Mouse (Mus musculus) gastrocnemius, adult 2 months (tissue): ENCODE measurements at regions not wholly inside any gene's neighbourhood (a gene's known extent, or its start where the extent isn't known, plus 50 kb on each side); places are given as distances from the start of the nearest gene placed in this dataset.

ENCODE experiments used
- DNase-seq: peaks from one replicate; pipeline ENCODE4 v3.0.0; 2022
- H3K27ac ChIP-seq: fragments of 200-600 bp; 2 replicates; pipeline ENCODE4 v1.8.1; 2022; ENCODE audit warnings: mild to moderate bottlenecking
- H3K4me3 ChIP-seq: fragments of 200-600 bp; 2 replicates; pipeline ENCODE4 v1.8.1; 2022; ENCODE audit warnings: mild to moderate bottlenecking, moderate library complexity
- CTCF ChIP-seq: fragments of 200-600 bp; IDR thresholded peaks from 2 replicates; pipeline ENCODE4 v1.8.1; 2022; ENCODE audit warnings: antibody characterized with exemption, mild to moderate bottlenecking, moderate library complexity
- intact Hi-C: fragments of 180-260 bp; cut with DNase I; formaldehyde crosslinking; loops from one replicate; pipeline ENCODE4 v1.15.1; 2025

DNA sequence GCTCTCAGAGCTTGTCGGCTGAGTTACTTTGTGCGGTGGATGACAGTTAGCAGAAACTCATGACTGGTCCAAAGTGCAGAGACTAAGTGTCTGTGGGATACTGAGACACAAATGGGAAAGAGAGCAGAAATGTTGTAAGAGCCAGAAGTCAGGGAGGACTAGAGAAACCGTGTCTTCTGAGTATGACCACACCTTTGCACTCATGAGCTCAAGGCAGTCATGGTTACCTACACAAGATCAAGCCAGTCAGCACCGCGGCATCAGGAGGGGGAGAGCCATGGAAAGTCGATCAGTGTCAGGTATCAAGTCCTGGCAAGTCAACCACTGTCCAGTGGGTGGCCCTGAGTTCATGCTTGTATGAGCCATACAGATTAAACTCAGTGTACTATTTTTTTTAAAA, 311.5 kb upstream of the Gcfc2 start:
- no peak for TF ChIP-seq CTCF
- Histone ChIP-seq H3K27ac (no peak overlapping the region), H3K4me3 (no peak overlapping the region)
- intact Hi-C loops: no loop called here
- no peak for DNase-seq

DNA sequence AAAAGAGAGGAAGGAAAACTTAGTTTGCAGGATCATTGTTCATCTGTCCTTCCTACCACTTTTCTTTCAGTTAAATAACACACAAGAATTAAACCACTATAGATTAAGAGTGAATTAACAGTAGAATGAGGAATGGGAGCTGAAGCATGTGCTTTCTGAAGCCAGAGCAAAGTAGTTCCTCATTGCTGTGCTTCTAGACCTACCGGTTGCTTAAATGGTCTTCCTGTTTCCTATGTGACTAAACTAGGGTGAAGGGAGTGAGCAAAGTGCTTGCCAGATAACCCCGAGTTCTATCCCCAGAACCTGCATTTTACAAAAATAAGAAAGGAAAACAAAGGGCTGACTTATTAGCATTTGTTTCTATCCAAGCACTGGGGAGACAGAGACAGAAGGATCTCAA, 305.5 kb upstream of the Gcfc2 start:
- no peak for TF ChIP-seq CTCF
- intact Hi-C loops: no loop called here
- Histone ChIP-seq H3K4me3 (no peak overlapping the region), H3K27ac (no peak overlapping the region)
- no peak for DNase-seq

DNA sequence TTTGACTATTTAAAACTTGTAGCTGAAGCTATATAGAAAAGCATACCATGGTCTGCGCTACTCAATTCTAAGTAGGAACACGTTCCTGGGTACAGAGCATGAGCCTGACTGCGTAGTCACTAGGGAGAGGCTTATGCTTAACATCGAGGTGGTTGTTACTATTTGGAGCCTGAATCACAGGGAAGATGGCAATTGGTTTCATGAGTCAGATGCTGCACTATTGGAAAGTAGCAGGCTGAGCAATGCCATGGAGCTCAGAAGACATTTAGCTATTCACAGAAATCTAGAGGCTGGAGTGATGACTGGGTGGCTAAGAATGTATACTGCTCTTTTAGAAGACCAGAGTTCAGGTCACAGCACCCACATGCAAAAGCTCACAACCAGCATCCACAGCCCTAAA, 302.4 kb upstream of the Gcfc2 start:
- no peak for TF ChIP-seq CTCF
- no peak for DNase-seq
- intact Hi-C loops: no loop called here

DNA sequence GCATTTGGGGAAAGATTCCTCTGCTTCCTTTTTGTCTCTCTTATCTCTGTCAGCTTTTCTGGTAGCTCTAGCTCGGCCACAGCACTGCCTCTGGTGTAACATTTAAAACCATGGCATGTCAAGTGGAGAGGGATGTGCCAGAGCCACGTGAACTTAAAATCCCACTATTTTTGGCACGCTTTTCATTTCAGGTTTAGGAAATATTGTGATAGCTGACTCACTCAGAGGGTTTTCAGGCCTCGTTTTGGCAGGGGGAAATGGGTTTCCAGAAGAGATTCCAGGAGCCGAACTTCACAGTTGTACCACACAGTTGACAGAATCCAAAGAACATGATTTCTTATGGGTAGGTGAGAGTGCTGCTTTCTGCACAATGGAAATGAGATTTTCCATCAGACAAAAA, 300.8 kb upstream of the Gcfc2 start:
- H3K27ac ChIP-seq: no peak overlapping the region
- intact Hi-C loops: no loop called here
- TF ChIP-seq CTCF: no peak
- no peak for DNase-seq
- H3K4me3 ChIP-seq: no peak overlapping the region

More for the DNA sequence above, 302.4 kb upstream of the Gcfc2 start:
- Histone ChIP-seq H3K27ac (no peak overlapping the region), H3K4me3 (no peak overlapping the region)

DNA sequence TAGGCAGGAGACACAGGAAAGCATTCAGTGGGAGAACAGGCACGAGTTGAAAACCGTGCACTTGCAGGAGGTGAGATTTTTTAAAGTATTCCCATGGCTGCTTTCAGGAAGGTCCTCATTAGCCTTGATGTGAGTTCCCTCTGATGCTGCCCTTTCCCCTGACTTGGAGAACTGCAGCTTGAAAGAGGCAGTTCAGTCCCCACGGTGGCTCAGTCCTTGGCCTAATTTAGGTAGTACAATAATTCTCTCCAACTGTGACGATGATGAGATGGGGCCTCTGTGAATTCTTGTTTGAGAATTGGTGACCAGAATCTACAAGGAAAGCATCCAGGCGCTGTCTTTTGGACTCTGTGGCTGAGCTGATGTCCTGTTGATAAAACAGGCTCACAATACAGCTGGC, 298.5 kb upstream of the Gcfc2 start:
- intact Hi-C loops: no loop called here
- H3K4me3 ChIP-seq: no peak overlapping the region
- TF ChIP-seq CTCF: no peak
- no peak overlapping the region for H3K27ac ChIP-seq
- DNase-seq: no peak

DNA sequence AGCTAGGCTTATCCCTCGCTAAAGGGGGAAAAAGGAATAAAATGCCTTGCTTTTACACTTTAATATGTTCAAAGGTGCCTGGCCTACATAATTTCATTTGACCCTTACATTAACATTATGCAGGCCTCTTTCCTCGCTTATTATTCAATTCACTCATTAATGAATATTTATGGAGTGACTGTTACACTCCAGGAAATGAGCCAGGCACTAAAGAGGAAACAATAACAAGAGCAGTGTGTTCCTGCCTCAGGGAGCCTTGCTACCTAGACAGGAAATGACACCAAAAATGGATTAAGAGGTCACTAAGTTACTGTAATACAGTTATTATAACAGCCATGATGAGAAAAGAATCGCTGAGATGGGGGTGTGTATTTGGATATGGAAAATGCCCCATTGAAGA, 289.9 kb upstream of the Gcfc2 start:
- intact Hi-C loops: no loop called here
- no peak for TF ChIP-seq CTCF
- Histone ChIP-seq H3K4me3 (no peak overlapping the region), H3K27ac (no peak overlapping the region)
- no peak for DNase-seq

DNA sequence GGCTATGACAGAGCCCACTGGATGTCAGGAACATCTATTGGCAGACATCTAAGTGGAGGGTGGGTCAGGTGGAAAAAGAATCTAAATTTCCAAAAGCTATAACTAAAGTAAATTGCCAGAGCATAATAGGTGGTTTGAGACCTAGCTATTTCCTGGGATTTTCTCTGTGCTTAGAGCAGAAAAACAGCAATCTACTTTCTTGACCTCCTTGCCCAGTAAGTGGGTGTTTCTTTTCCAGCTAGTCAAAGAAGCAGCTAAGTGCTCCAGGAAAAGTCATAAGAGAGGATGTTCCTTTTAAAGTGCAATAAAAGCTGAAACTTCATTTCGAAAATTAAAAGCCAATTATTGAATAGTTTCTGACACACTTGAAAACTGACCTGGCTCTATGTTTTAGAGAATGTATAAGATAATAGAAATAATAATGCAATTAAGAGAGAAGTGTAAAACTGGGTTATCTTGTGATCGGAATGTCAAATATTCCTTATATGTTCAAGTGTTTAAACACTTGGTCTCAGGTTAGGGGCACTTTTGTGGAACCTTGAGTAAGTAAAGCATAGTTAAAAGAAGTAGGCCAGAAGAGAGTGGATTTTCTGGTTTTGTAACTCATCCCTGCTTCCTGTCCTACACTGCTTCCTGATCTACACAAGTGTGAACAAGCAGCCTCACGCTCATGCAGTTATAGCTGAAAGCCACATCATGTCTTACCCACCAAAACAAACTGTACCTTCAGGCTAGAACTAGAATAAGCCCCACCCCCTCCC, 275.7 kb upstream of the Gcfc2 start:
- intact Hi-C loops: no loop called here
- Histone ChIP-seq H3K27ac (no peak overlapping the region), H3K4me3 (no peak overlapping the region)
- no peak for DNase-seq
- no peak for TF ChIP-seq CTCF

DNA sequence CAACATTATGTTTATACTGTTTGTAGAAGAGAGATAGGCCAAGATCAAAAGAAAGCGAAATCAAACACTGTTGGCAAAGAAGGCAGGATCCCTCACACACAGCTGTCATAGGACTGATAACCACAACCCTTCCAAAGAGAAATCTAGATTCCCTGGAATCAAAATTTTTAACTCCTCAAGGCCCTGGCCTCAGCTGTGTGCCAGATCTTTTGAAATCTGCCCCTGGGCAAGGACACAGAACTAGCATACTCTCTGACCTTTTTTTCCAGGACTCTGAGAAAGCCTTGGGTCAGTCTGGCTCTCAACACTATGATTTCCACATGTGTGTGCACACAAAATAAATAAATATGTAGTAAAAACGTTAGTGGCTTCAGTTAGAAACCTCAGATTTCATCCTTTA, 271.6 kb upstream of the Gcfc2 start:
- H3K4me3 ChIP-seq: no peak overlapping the region
- intact Hi-C loops: no loop called here
- DNase-seq: no peak
- no peak overlapping the region for H3K27ac ChIP-seq
- TF ChIP-seq CTCF: no peak

DNA sequence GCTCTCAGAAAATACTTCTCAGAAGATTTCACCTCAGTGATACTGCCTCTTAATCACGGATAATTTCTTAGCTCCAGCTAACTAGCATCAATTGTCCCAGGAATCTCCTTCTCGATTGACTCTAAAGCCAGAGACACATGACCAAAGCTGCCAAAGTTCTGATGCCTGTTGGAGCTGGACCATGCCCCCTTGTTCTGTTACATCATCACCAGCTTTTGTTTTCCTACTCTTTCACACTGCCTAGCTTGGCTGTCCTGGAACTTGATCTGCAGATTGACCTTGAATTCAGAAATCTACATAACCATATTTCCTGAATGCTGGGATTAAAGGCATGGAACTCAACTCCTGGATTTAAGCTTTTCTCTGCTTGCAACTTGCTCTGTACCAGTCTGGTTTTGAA, 268.3 kb upstream of the Gcfc2 start:
- intact Hi-C loops: no loop called here
- no peak for DNase-seq
- no peak overlapping the region for H3K4me3 ChIP-seq
- H3K27ac ChIP-seq: no peak overlapping the region
- no peak for TF ChIP-seq CTCF

DNA sequence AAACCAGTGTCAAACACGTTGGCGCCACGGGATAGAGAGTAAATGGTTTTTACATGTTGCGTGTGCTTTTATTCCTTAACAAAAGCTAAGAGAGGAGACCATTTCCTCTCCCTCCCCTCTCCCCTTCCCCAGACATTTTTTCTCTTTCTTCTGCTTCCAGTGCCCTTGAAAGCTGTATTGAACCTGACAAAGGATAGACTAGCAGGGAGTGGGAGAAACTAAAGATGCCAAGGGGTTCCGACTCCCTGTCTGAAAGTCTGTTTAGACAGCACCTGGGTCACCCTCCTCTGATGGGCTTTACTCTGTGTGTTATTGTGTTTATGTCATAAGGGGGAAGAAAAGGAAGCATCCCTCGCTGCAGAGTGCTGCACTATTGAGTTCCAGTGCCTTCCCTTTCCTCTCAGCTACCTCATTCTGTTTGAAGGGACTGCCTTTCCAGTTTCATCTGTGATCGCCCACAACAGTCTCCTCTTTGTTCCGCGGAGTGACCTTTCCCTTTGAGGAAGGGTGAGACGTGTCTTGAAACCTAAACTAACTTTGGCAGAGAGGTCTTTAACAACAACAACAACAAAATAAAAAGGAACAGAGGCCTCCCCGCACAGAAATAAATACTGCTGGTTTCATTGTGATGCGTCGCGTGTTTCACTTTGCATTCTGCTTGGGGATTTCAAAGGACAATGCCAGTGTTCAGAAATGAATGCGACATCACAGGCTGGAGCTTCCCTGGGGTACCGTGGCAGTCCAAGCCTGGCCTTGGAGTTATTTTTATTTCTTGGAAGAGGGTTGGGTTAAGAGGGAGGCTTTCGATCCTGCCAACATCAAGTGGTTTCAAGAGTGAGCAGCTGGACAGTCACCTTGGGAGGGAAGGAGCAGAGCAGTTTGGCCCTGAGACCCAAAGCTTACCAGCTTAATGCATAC, 262.7 kb upstream of the Gcfc2 start:
- DNase-seq: no peak
- TF ChIP-seq CTCF: no peak
- Histone ChIP-seq H3K4me3 (no peak overlapping the region), H3K27ac (no peak overlapping the region)
- intact Hi-C loops: no loop called here

DNA sequence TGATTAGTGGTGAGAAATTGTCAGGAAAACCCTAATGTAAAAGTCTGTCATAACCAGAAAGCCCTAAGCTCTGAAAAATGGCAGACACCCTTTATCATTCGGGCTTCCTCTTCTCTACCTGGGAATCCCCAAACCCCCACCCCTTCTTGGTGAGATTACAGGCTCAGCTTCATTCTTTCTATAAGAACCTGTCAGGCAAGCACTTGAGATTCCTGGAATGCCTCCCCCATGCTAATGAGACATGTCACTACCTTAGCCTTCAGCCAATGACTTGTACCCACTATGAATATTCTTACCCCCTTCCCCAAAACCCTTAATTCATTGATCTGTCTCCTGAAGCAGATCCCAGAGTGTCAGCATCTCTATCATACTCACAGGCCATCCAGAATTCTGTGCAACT, 254.5 kb upstream of the Gcfc2 start:
- no peak overlapping the region for H3K27ac ChIP-seq
- DNase-seq: no peak
- intact Hi-C loops: no loop called here
- no peak for TF ChIP-seq CTCF
- H3K4me3 ChIP-seq: no peak overlapping the region

DNA sequence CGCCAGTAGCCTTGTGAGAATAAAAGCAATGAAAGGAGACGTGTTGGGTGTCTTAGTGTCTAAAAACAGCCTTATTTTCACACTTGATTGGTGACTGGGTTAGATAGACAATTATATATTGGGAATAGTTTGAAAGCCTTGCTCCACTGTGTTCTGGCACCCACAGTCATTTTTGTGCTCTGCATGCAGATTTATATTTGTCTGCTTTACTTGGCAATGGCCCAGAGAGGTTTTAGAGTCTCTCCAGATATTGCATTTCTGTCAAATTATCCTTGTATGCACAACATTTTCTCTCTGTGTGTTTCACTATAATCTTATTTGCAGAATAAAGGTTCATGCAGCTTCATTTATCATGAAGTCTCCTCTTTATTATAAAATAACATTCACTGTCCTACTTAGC, 250.2 kb upstream of the Gcfc2 start:
- intact Hi-C loops: no loop called here

DNA sequence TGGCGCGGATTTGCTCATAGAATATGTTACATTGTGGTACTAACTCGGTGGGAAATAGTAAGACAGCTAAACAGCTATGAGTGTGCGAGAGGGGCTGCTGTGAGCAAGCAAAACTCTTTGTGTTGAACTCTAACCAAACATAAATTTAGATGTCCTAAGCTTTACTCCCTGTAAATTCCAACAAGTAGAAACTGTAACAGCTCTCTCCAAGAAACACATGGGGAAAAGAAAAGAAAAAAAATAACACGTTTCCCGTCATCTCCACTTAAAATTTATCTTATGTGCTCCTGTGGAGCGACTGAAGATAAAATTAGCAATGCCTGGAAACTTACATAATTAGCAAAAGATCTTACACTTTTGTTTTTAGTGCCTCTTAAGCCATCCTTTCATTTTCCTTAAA, 226.2 kb upstream of the Gcfc2 start:
- no peak overlapping the region for H3K4me3 ChIP-seq
- no peak for DNase-seq
- H3K27ac ChIP-seq: no peak overlapping the region
- no peak for TF ChIP-seq CTCF
- intact Hi-C loops: no loop called here

More for the DNA sequence above, 250.2 kb upstream of the Gcfc2 start:
- Histone ChIP-seq H3K4me3 (no peak overlapping the region), H3K27ac (no peak overlapping the region)
- no peak for DNase-seq
- no peak for TF ChIP-seq CTCF

DNA sequence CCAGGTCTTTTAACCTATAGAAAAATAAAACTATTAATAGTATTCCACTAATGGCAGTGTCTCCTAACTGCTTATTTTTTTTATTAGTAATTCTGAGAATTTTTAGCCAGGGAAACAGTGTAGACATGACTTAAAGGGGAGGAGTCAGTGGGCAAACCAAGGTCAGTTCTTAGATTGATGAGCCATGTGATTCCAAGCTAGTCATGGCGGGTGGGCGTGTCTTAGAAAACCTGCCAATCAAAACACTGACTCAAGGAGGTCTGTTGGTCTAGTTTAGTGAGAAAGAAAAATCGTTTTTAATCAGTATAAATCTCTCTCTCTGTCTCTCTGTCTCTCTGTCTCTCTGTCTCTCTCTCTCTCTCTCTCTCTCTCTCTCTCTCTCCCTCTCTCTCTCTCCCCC, 225.3 kb upstream of the Gcfc2 start:
- Histone ChIP-seq H3K27ac (no peak overlapping the region), H3K4me3 (no peak overlapping the region)
- intact Hi-C loops: no loop called here
- TF ChIP-seq CTCF: no peak
- no peak for DNase-seq
